Mouse (Mus musculus) liver, embryonic 11.5 days (tissue): ENCODE data around the gene Scaf1. TPM values are rescaled to one million over a fixed set of nuclear protein-coding genes. Genes with fewer than 3 reads are reported as not detected.

ENCODE experiments used
- ATAC-seq: fragments of 200-750 bp; cut with Nextera tagmentation; replicated peaks from 2 replicates; pipeline ENCODE4 v1.8.0; 2017; ENCODE audit warnings: moderate number of reproducible peaks, mild to moderate bottlenecking, moderate TSS enrichment, moderate library complexity; ENCODE audit not compliant: low FRiP score
- DNase-seq: peaks from one replicate; pipeline ENCODE4 v3.0.0-alpha.2; 2017; ENCODE audit warnings: low spot score
- H3K27ac ChIP-seq: fragments of 300-500 bp; sonication (generic); 2 replicates; pipeline ENCODE4 v1.5.1; 2014; ENCODE audit warnings: mild to moderate bottlenecking, low read depth, low read length, control low read depth
- H3K27me3 ChIP-seq: fragments of 300-500 bp; sonication (generic); replicated peaks from 2 replicates; pipeline ENCODE4 v1.6.1; 2014; ENCODE audit warnings: low read length, mixed read lengths; ENCODE audit not compliant: control insufficient read depth, insufficient read depth
- H3K36me3 ChIP-seq: fragments of 300-500 bp; sonication (generic); 2 replicates; pipeline ENCODE4 v1.6.1; 2014; ENCODE audit warnings: mild to moderate bottlenecking, low read length, moderate library complexity, mixed read lengths; ENCODE audit not compliant: control insufficient read depth, insufficient read depth
- H3K4me1 ChIP-seq: fragments of 300-500 bp; sonication (generic); replicated peaks from 2 replicates; pipeline ENCODE4 v1.6.1; 2014; ENCODE audit warnings: low read length, mixed read lengths; ENCODE audit not compliant: control insufficient read depth, insufficient read depth
- H3K4me2 ChIP-seq: fragments of 300-500 bp; sonication (generic); 2 replicates; pipeline ENCODE4 v1.6.1; 2014; ENCODE audit warnings: mild to moderate bottlenecking, control low read depth, moderate library complexity
- H3K4me3 ChIP-seq: fragments of 300-500 bp; sonication (generic); 2 replicates; pipeline ENCODE4 v1.5.1; 2014; ENCODE audit warnings: low read depth, low read length, control low read depth
- H3K9ac ChIP-seq: fragments of 300-500 bp; sonication (generic); 2 replicates; pipeline ENCODE4 v1.6.1; 2014; ENCODE audit warnings: low read depth, low read length, control low read depth
- H3K9me3 ChIP-seq: fragments of 300-500 bp; sonication (generic); 2 replicates; pipeline ENCODE4 v1.6.1; 2016; ENCODE audit warnings: low read length, inconsistent platforms, mixed read lengths; ENCODE audit not compliant: control insufficient read depth
- WGBS: fragments of 180-500 bp; shearing (Covaris S2); extraction: QIAGEN DNeasy Blood & Tissue Kit; methylation state at CpG from one replicate; pipeline ENCODE4 v1.1.7; 2014; 5-methylcytosine and 5-hydroxymethylcytosine counted together
- polyA plus RNA-seq: library from polyadenylated mRNA; unstranded; fragments of >200 nt; fragmentation: Nextera tagmentation; extraction: Ambion mirVana; gene quantifications from 2 replicates; pipeline ENCODE4 v1.2.1, GENCODE M21; 2014

The Scaf1 gene
- polyA plus RNA-seq, 1 experiment from 2014 or later: 40.1 TPM

GRCm38 (mm10) chr7:45036702-45037101 lies 20.5 kb upstream of the Scaf1 start:
- H3K36me3 ChIP-seq: peaks cover 78% of the 10 kb centered on the region
- H3K27ac ChIP-seq: no peak overlapping the region
- DNase-seq: no peak
- 86% methylated on average over 11 of the region's 11 CpGs for WGBS
- H3K9ac ChIP-seq: no peak overlapping the region
- H3K4me2 ChIP-seq: no peak overlapping the region
- no peak for ATAC-seq
- H3K4me1 ChIP-seq: no peaks in the 10 kb centered on the region
- no peak overlapping the region for H3K4me3 ChIP-seq
- no peaks in the 10 kb centered on the region for H3K27me3 ChIP-seq
- H3K9me3 ChIP-seq: no peaks in the 10 kb centered on the region

DNA sequence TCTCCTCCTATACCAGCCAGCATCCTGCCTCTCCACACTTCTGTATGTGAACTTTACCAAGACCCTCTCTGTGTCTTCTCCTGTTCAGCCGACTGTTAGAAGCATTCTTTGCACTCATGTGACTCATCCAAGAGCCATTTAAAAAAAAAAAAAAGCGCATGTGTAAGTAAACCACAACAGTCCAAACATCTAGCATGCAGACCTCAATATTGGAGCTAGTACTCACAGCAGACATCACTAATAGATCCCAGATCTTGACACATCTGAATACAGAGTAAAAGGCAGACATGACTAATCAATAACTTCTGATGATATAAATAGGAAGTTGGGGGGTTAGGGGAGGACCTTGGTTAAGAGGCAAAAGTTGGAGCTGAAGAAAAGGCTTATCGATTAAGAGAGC lies 19.5 kb upstream of the Scaf1 start:
- WGBS: 85% methylated on average over 3 of the region's 3 CpGs
- Histone ChIP-seq H3K4me3 (no peak overlapping the region), H3K36me3 (peaks cover 79% of the 10 kb centered on the region), H3K27ac (no peak overlapping the region), H3K27me3 (no peaks in the 10 kb centered on the region), H3K4me2 (no peak overlapping the region), H3K4me1 (no peaks in the 10 kb centered on the region), H3K9ac (no peak overlapping the region), H3K9me3 (no peaks in the 10 kb centered on the region)
- ATAC-seq (no peak), DNase-seq (no peak)

DNA sequence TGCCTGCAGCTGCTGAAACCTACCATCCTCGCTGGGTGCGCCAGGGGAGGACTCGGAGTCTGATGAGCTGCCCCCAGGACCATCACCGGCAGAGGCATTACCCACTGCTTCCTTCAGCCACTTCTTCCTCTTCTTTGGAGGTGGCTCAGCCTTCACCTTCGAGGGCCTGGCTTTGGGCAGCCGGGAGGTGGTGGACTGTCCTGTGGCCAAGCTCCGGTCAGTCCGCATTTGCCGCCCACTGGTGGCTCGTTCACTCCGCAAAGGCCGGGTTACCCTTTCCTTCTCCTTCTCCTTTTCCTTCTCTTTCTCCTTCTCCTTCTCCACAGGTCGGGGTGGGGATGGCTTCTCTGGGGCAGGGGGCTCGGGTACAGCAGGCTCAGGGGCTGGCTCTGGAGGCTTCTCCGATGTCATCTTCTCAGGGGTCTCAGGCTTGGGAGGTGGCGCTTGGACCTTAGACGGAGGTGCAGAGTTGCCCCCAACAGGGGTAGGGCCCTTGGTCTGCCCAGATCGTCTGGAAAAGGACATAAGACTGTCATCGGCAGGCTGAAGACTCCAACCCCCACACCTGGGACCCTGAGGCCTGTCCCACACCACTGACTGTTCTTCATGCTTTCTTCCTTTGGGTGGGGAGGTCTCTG lies 17.7 kb upstream of the Scaf1 start:
- H3K4me1 ChIP-seq: no peaks in the 10 kb centered on the region
- no peak overlapping the region for H3K9ac ChIP-seq
- WGBS: 91% methylated on average over 19 of the region's 19 CpGs
- no peak overlapping the region for H3K4me2 ChIP-seq
- no peak overlapping the region for H3K27ac ChIP-seq
- H3K27me3 ChIP-seq: no peaks in the 10 kb centered on the region
- H3K9me3 ChIP-seq: no peaks in the 10 kb centered on the region
- ATAC-seq: no peak
- no peak overlapping the region for H3K4me3 ChIP-seq
- DNase-seq: no peak
- peaks cover 76% of the 10 kb centered on the region for H3K36me3 ChIP-seq

- Histone ChIP-seq H3K27me3 (no peaks in the 10 kb centered on the region), H3K9me3 (no peaks in the 10 kb centered on the region), H3K4me2 (no peak overlapping the region), H3K4me3 (no peak overlapping the region), H3K27ac (no peak overlapping the region), H3K9ac (no peak overlapping the region), H3K36me3 (peaks cover 67% of the 10 kb centered on the region), H3K4me1 (no peaks in the 10 kb centered on the region)
- DNase-seq: no peak
- 90% methylated on average over 8 of the region's 8 CpGs for WGBS
- ATAC-seq: no peak
These were observed 14.7 kb upstream of the Scaf1 start for GRCm38 (mm10) chr7:45030857-45031256.

DNA sequence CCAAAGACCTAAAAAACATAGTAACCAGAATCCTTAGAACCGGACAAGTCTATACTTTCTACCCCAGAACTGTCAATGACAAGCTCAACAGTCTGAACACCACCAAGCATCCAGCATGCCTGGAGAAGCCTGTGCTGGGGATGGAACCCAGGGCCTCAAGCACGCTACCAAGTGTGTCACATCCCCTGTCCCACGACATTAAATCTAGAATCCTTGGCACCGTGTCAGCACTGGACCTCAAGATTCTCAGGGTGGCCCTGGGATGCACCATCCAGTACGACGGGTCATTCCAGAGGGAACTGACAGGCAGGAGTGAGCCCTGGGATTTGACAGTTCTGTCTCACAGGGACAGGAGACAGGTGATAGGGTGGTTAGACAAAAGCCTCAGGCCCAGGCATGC lies 13.8 kb upstream of the Scaf1 start:
- WGBS: 92% methylated on average over 6 of the region's 6 CpGs
- ATAC-seq (no peak), DNase-seq (no peak)
- Histone ChIP-seq H3K4me1 (no peaks in the 10 kb centered on the region; the same call in 1 of the 2 replicates), H3K4me3 (no peak overlapping the region), H3K27me3 (no peaks in the 10 kb centered on the region), H3K36me3 (peaks cover 65% of the 10 kb centered on the region), H3K4me2 (no peak overlapping the region), H3K27ac (no peak overlapping the region), H3K9me3 (no peaks in the 10 kb centered on the region), H3K9ac (no peak overlapping the region)

- no peaks in the 10 kb centered on the region for H3K9me3 ChIP-seq
- 90% methylated on average over 11 of the region's 11 CpGs for WGBS
- no peak overlapping the region for H3K27ac ChIP-seq
- no peaks in the 10 kb centered on the region; the same call in 1 of the 2 replicates for H3K4me1 ChIP-seq
- no peak for ATAC-seq
- H3K9ac ChIP-seq: no peak overlapping the region
- no peak overlapping the region for H3K4me2 ChIP-seq
- H3K4me3 ChIP-seq: no peak overlapping the region
- no peak for DNase-seq
- H3K36me3 ChIP-seq: peaks cover 48% of the 10 kb centered on the region
- no peaks in the 10 kb centered on the region for H3K27me3 ChIP-seq
These were observed 12.2 kb upstream of the Scaf1 start for GRCm38 (mm10) chr7:45028351-45028750.

DNA sequence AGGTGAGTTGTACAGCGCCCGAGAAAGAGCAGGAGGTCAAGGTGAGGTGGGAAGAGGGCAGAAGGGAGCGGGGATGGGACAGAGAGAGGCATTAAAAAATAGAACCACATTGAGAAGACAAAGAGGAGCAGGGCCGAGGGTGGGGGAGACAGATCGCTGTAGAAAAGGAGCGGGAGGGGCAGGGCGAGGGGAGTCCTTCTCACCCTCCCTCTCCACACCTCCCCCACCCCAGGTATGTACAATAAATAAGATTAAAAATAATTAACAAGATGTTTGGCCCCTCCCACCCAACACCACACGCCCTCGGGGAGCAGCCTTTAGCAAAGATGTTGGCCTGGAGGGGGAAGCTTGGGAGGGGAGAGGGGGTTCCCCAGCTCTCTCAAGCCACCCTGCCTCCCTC lies 11.6 kb upstream of the Scaf1 start:
- DNase-seq (no peak), ATAC-seq (no peak)
- Histone ChIP-seq H3K27ac (no peak overlapping the region), H3K9me3 (no peaks in the 10 kb centered on the region), H3K4me3 (no peak overlapping the region), H3K4me1 (no peaks in the 10 kb centered on the region; the same call in 1 of the 2 replicates), H3K36me3 (peaks cover 43% of the 10 kb centered on the region), H3K27me3 (no peaks in the 10 kb centered on the region), H3K4me2 (no peak overlapping the region), H3K9ac (no peak overlapping the region)
- WGBS: 82% methylated on average over 9 of the region's 9 CpGs

- Histone ChIP-seq H3K4me2 (no peak overlapping the region), H3K4me1 (no peaks in the 10 kb centered on the region; the same call in 1 of the 2 replicates), H3K9me3 (no peaks in the 10 kb centered on the region), H3K4me3 (no peak overlapping the region), H3K36me3 (peaks cover 33% of the 10 kb centered on the region), H3K9ac (no peak overlapping the region), H3K27me3 (no peaks in the 10 kb centered on the region), H3K27ac (no peak overlapping the region)
- ATAC-seq: no peak
- WGBS: 88% methylated on average over 2 of the region's 2 CpGs
- DNase-seq: no peak
These were observed 10.1 kb upstream of the Scaf1 start for GRCm38 (mm10) chr7:45026256-45026655.

DNA sequence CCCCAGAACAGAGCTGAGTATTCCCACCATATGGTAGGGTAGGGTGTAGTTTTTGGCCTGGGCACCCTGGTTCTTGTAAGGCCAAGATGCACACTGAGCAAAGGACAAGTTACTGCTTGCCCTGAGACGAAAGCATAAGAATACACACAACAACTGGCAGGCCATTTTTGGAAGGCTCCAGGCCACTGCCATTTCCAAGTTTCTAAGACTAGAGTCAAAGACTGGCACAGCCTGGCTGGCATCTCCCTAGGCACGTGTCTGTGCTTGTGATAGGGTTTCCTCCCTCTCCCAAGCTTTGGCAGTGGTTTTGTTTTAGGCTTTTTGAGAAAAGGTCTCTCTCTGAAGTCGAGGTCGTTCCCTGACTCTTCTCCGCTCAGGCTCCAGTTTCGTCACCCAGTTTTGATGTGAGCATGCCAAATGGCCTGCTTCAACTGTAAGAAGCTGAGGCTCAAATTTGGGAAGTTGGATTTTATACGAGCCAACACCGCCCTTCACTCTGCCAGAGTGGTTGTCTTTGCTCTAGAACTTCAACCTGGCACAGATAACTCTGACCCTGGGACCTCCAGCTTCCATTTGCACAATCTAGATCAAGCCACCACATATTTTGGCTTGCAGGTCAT lies 9.5 kb upstream of the Scaf1 start:
- 68% methylated on average over 8 of the region's 8 CpGs for WGBS
- Histone ChIP-seq H3K4me2 (no peak overlapping the region), H3K4me3 (no peak overlapping the region), H3K27ac (no peak overlapping the region), H3K4me1 (no peaks in the 10 kb centered on the region; the same call in 1 of the 2 replicates), H3K36me3 (peaks cover 27% of the 10 kb centered on the region), H3K9me3 (no peaks in the 10 kb centered on the region), H3K9ac (no peak overlapping the region), H3K27me3 (0 out of 2 replicates have a peak, but pooled peaks cover 3% of the 10 kb centered on the region)
- ATAC-seq (no peak), DNase-seq (no peak)
